Mouse (Mus musculus) heart, adult 8-10 months (tissue): ENCODE measurements around the gene Galnt10. TPM values are rescaled to one million over a fixed set of nuclear protein-coding genes. Genes with fewer than 3 reads are reported as not detected.

Experiments used
- DNase-seq: peaks from one replicate; pipeline ENCODE4 v3.0.0; 2022; ENCODE audit warnings: low spot score
- total RNA-seq, 4 experiments: library from RNA; stranded (reverse); gene quantifications; 2 replicates each; pipeline ENCODE4 v1.2.4; 2022

Gene Galnt10
- total RNA-seq, 4 experiments from 2014 or later, result 5.7 to 8.1 (median 6.9) TPM

DNA sequence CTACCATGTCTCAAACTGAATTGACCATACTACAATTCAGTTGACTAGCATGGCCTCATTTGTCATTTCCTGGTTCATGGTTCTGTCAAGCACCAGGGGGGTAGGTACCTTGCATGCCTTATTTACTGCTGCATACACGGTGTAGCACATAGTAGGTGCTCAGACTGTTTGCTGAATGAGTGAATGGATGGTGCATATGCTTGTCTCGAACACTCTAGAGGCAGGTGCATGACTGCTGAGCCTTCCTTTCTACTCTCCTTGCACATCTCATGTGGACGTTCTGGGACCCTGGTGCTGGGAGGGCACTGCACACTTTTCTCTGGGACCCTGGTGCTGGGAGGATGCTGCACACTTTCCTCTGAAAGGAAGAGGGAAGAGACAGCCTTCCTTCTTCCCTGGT lies 13.0 kb downstream of the Galnt10 start:
- no peak for DNase-seq

DNA sequence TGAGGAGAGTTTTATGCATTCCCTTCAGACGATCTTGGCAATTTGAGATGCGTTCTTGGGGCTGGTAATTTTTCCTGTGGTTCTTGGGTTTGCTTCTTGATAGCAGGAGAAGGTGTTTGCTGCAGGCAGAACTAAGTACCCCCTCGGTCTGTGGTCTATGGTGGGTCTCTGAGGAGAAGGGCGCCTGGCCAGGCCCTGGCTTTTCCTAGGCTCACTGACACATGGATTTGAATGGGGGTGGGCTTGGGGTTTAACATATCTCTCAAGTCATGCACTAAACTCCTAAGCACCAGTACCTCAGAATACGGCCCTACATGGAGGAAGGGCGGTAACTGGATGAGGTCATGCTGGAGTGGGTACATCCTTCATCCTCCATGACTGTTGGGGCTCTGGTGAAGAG lies 13.5 kb downstream of the Galnt10 start:
- no peak for DNase-seq

DNA sequence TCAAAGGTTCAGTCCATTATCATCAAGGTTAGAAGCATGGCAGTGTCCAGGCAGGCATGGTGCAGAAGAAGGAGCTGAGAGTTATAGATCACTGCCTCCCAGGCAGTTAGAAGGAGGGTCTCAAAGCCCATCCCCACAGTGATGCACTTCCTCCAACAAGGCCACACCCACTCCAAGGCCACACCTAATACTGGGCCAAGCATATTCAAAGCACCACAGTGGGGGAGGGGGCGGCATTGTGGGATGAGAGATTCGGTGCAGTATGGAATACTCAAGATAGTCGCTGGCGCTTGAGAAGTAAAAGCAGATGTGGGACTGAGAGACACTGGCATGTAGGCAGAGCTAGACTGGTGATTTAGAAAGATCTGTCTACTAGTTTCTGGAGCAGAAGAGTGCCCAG lies 14.9 kb downstream of the Galnt10 start:
- no peak for DNase-seq

DNA sequence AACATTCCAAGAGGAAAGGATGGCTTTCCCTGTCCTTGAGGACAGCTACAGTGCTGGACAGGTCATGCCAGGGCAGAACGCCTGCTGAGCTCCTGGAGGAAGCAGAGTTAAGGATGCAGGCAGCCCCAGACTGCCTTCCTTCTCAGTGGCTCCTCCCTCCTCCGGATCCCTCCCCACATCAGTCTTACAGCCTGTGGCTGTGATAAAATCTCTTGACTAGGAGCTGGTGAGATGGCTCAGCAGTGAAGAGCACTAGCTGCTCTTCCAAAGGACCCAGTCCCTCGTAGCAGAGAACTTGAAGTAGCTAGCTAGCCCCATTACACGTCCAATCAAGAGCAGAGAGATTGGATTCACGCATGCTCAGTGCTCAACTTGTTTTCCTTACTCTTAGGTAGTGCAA lies 15.6 kb downstream of the Galnt10 start:
- no peak for DNase-seq

DNA sequence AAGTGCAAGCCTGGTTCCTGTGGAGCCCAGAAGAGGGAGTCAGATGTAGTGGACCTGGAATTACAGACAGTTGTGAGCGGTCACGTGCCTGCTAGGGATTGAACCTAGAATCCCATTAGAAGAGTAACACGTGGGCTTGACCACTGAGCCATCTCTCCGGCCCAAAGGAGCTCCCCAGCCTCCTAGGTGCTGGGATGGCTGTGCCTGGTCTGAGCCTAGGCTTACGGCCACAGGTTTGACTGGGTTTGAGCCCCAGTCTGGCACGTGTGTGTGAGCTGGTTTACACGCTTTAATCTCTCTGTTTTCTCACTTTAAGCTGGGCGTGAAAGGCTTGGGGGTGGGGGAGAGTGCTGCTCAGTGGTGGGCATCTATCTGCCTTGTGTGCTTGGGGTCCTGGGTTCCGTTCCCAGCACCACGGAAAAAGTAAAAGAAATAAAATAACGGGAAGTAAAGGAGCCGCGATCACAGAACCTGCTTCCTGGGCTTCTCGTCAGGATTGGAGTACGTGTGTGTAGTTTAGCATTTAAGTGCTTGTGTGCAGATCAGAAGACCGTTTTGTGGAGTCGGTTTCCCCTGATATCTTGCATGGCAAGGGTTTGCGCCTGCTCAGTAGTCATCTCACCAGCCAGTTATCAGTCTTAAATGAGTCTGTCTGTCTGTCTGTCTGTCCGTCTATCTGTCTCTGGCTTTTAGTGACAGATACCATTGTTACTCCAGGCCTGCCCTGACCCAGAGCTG lies 16.4 kb downstream of the Galnt10 start:
- DNase-seq, result no peak

DNA sequence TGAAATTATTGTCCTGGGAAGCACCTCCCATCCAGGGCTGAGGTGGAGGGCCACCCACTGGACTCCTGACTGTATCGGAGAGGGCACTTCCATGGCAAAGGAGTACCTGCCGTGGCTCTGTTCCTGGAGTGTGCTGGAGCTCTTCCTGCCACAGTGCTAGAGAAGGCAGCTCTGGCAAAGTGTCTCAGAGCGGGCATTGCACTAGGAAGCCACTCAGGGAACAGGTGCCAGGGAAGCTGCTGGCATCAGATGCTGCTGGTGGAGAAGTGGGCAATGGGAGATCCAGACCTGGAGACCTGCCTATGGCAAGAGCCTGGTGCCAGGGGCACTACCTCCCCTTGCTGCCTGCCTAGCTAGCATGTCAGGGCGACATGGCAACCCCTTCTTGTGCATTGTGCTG lies 17.0 kb downstream of the Galnt10 start:
- DNase-seq, result no peak

DNA sequence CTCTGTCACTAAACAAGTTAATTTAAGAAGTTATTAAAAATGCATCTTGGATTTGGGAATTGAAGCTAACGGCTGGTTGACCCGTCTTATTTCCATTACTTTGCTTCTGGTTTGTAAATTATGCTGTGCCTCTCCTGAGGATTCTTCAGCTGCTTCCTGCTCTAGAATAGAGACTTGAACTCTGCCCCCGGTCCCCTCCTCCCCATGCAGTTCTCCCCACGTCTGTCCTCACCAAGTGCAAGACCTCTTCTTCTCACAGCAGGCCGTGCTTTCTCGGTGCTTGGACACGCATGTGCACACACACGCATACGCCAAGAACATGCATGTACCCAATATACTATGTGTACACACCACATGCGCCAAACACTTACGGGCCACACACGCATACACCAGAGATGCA lies 18.0 kb downstream of the Galnt10 start:
- no peak for DNase-seq

DNA sequence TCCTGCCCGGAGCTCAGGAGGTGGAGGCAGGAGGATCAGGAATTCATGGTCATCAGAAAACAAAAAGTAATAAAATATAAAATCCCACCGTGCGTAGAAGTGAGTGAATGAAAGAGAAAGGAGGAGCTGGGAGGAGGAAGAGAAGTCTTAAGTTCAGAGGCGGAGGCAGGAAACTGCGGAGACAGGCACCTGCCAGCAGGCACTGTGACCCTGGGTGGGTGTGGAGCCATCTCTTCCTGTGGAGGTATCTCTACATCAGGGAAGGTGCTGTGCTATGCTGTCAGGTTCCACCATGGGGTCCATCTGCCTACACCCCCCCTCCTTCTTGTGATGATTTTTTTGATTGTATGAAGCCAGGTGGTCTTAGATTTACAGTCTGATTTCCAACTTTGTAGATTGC lies 19.5 kb downstream of the Galnt10 start:
- no peak for DNase-seq

DNA sequence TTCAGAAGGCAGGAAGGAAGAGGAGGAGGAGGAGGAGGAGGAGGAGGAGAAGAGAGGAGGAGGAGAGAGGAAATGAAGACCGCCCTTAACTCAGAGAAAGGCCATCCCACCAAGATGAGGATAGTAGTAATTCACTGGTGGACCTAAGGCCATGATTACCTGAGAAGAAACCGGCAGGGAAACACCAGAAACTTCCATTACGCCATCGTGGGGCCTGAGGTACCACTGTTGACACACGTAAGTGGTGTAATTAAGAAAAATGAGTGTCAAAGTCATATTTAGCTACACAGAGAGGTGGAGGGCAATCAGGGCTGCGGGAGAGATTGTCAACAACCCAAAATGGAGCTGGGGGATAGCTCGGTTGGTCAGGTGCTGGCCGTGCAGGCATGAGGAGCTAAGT lies 23.0 kb downstream of the Galnt10 start:
- DNase-seq, result no peak

DNA sequence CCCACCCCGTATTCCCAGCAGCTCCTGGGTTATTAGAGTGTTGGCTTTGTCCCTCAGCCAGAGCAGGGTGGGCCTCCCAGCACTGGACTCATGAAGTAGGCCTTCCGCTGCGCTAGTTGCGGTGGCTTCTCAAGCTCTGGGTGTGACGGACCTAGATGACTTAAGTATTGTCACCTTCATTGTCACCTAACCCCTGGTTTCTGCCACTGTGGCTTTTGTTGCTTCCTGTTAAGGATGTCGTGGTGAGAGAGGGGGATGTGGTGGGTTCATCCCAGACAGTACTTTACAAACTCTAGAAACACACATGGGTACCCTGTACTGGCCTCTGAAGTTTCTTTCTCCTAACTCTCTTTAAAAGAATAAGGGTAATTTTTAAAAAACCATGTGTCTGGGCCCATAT lies 24.3 kb downstream of the Galnt10 start:
- no peak for DNase-seq

DNA sequence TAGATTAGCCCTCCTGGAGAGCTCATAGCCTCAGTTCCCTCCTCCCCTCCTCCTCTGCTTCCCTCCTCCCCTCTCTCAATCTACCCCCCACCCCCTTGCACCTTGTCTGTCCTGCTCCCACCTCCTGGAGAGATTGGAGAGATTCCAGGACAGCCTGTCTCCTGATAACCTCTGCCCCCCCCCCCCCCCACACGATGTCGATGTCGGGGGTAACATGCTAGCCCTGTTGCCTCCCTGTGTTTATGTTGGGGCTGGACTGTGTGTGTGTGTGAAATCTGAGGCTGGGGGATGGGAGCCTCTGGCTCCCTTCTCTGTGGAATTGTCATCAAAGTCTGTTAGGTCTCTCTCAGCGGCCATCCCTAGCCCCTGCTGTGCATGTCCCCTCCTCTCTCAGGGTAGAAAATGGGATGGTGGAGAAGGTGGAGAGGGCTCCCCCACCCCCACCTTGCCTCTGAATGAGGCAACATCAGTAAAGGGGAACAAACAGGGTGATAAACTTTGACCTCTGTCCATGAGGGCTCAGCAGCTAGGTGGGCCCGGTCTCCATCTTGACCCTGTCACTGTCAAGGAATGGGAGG lies 26.0 kb downstream of the Galnt10 start:
- no peak for DNase-seq

DNA sequence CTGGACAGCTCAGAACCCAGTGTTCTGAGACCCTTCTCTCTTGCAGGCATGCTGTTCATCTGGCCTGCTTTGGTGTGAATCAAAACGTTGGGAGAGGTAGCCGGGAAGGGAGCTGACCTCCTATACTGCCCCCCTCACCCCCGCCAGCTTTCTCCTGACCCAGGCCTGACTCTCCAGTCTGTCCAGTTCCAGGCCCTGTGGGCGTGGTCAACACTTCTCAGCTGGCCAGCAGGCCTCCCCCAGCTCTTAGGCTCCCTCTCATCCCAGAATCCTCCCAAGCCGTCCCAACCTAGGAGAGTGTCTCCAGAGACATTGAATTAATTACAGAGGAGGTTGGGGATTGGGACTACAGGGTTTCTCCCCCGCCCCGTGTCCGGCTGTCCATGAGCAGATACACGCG lies 26.6 kb downstream of the Galnt10 start:
- no peak for DNase-seq

DNA sequence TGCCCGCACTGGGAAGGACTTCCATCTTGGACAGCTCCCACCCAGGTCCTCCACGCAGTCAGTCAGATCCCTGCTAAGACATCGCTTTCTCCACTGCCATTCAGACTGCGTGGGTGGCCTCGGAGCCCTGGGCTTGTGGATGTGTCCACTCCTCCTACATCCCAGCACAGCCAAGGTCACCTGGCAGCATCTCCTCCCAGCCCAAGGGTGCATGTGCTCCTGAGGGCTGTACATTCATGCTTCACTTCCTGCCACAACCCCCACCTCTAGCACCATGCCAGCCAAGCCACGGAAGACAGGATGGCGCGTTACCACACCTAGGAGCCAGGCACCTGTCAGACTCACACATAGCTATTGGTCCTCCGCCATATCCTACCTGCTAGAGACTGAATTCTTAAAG lies 27.8 kb downstream of the Galnt10 start:
- DNase-seq, result no peak

DNA sequence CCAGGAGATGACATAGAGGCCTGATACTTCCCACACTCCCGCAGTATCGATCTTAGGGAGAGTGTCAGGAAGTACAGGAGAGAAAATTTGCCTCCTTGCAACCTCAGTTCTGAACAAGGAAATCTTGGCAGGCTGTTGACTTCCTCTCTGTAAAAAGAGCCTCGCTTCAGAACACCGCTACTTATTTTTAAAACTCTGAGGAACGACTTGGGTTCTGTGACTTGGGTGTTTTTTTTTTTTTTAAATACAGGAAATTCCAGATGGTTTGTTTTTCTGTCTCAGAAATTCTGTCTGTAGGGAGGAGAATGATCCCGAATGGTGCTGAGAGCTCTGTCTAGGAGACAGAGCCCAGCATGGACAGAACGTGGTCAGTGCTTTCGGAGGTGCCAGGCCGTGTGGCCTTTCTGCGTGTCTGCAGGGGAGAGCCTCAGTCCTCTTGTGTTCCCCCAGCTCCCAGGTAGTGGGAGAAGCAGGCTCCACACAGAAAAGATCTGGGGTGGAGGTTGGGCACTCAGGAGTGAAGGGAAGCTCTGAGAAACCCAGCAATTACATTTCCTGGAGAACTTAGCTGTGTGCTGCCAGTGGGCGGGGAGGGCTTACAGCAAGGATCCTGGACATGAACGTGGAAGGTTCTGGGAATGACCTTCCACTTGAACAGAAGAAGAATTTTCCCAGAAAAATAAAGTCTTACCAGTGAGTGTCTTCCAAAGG lies 28.9 kb downstream of the Galnt10 start:
- DNase-seq, result peak; percentile 70

DNA sequence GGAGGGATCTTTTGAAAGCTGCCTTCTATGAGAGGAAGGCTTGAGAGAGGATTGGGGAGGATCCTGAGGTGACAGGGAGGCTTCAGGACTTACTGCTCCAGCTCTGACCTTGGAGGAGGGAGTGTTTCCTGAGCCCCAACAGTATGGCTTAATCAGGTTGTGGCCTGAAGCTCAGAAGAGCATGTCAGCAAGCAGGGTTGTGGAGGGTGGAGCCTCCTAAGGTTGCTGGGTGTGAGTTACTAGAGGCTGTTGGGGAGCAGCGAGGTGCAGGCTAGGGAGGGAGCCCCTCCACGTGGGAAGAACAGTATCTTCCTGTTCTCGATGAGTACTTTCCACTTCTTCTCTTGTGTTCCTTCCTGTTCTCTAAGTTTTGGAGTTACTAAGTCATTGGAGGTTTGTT lies 32.0 kb downstream of the Galnt10 start:
- DNase-seq, result no peak

DNA sequence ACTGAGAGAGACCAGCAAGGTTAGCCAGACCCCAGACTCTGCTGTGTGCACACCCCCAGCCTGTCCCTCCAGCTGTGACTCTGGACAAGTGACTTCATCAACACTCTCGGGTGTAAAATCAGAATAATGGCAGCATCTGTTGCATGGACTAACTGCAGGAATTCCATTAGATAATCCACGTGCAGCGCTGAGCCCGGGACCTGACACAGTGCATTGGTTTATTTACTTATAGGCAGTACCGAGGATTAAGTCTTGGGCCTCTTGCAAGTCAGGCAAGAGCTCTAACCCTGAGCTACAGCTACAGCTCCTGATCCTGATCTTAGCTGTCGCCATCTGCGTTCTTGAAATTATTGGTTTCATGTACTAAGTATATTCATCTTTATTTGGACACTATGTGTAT lies 37.3 kb downstream of the Galnt10 start:
- DNase-seq, result no peak

DNA sequence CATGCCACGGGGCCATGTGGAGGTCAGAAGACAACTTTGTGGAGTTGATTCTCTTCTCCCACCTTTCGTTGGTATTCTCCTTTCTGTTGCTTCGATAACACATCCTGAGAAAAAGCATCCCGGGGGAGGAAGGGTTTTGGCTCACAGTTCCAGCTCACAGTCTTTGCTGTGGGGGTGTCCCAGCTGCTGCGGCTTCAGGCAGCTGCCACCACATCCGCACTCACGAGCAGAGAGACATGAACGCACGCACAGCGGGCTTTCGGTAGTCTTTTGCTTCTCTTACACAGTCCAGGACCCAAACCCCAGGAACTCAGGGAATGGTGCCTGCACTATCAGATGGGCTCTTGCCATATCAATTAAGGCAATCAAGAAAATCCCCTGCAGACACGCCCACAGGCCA lies 37.9 kb downstream of the Galnt10 start:
- no peak for DNase-seq

DNA sequence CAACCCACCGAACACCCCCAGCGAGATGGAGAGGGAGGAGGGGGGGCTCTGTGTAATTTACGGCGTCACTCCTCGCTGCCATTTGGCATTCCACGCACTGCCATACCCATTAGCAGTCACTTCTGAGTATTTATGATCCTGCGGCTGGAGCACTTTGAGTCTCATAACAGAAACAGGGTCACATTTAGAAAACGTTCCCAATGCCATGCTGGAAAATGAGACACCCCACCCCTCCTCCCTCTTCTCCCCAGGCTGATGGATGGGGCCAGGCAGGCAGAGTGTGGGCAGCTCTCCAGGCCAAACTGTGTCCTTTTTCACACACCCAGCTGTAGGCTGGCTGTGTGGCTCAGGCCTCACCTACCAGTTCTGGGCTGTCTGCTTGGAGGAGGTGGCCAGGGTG lies 38.7 kb downstream of the Galnt10 start:
- no peak for DNase-seq

DNA sequence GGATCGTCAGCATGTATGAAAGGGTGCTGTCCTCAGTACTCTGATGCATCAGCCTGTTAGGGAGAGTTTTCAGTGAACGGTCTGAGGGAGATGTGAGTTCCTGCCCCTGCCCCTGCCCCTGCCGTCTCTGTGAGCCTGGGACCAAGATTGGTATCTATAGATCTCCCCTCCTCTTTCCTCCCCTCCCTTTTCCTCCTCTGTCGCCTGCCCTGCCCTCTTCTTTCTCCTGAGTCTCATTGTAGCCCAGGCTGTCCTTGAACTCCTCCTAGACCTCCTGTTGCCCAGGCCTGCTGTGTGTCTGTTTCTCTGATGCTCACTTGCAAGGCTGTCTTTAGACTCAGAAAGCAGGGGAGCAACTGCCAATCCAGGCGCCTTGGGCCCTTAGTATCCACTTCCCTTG lies 39.6 kb downstream of the Galnt10 start:
- DNase-seq, result no peak

DNA sequence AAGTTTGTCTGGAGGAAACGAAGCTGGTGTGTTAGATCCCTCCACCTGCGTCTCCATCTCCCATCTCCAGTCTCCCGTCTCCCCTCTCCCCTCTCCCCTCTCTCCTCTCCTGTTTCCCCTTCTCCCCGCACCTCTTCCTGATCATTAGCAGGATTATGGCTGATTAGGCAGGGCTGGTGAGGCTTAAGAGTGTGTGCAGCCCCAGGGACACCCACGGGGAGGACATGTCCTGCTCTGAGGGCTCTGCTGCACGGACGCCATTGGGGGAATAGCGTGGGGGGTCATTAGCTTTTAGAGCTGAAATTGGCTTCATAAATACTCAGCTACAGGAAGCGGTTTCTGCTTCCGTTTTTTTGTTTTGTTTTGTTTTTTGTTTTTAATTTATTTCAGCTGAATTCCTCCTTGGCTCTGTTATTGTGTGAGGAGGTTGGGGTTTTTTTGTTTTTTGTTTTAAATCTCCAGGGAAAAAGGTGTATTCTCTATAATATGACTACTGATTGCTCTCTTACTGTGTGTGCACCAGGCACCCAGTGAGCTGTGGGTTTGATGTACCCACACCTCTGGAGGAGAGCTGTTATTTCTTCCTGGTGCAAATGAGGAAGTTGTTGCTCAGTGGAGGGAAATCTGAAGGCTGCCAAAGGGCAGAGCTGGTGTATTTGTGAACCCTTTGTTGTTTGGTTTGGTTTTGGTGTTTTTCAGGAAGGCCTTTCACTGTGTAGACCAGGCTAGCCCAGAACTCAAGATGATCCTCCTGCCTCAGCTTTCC lies 40.6 kb downstream of the Galnt10 start:
- no peak for DNase-seq

DNA sequence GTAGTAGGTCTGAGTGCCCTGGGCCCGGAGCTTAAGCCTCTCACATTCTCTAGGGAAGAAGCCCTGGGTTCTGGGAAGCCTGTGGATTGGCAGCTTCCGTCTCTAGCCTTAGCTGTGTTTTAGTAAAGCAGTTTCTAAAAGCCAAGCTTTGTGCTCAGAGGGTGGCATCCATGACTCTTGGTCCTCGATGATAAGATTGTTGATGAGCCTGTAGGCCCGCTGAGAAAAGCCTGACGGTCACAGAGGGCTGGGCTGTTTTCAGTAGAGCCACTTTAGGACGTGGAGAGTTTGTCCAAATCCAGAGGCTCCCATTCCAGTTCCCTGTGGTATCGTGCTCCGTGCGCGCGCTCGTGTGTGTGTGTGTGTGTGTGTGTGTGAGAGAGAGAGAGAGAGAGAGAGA lies 41.6 kb downstream of the Galnt10 start:
- DNase-seq, result no peak

DNA sequence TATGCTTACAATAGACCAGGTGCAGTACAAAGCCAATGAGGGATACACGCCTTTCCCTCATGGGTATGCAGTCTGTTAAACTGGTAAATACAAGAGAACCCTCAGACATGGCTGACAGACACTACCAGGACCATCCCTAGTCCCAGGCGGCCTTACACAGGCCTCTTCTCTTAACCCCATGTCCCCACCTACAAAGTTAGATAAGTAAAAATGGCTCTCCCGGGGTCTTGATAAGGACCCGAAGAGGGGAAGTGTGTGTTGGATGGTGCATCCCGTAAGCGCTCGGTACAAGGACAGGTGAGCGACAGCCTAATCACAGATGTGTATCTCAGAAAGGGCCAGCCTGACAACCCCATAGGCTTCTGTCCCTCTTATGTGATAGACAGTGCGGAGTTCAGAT lies 42.0 kb downstream of the Galnt10 start:
- DNase-seq, result no peak
